Mouse (Mus musculus) kidney, adult 9 months (tissue): ENCODE results near the gene Ost4.

ENCODE experiments used
- DNase-seq: peaks from one replicate; pipeline ENCODE4 v3.0.0; 2022

Ost4 gene

DNA sequence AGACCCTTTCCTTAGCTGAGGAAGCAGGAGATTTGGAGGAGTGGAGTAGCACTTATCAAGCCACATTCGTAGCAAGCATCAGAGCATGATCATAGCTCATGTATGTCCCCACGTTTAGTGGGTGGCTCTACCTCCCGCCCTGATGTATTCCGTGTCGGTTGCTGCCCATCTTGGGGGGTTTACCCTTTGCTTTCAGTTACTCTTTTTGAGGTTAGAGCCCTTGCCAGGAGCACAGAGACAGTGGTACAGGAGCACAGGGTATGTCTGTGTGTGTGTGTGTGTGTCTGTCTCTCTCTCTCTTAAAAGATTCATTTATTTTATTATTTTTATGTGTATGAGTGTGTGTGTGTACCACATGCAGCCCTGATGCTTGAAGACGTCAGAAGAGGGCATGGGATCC, 15.5 kb upstream of the Ost4 start:
- DNase-seq, result no peak

DNA sequence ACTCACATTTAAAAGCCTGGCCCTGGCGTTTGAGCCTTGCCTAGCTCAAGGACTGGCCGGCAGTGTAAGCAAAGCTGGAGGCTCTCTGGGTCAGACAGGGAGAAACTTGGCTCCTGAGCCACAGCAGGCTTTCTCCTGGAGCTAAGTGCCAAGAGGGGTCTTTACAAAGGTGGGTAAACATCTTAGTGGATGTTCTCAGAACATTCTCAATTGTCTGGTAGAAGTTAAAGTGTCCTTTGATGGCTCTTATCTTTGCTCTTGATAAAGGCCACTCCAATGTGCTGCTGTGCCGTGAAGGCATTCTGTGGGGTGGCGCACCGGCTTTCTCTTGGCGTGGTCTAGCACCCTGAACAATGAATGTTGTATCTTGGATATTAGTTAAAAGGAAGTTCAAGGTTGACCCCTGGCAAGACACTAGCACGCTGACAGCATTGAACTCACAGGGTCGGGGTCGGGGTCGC, 15.0 kb upstream of the Ost4 start:
- peak; percentile 38 for DNase-seq

DNA sequence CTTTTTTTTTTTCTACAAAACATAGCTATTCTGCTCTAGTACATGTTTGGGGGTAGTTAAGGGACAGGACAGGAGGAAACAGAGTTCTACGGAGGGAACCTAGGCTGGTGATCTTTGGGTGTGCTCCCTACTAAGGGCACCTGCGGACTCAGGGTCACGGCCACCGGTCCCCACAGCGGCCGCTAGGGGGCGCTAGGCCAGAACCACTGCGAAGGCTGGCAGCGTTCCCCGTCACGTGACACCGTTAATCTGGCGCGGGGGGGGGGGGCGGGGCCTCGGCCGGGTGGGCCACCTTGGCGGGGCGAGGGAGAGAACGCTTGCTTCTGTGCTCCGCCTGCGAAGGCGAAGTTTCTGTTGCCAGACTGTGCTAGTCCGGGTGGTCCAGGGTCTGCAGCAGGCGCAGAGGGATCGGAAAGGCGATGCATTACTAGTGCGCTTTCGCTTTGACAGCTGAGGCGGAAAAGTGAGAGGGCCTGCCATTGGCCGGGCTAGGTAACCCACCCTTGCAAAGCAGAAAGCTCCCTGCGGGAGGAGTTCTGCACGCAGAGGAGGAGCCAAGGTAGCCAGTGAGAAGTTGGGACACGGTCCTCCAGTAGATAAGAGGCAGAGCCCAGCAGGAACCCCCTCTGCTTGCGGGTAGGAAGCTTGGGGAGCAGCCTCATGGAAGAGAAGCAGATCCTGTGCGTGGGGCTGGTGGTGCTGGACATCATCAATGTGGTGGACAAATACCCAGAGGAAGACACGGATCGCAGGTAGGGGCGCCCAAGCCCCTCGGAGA, 13.9 kb upstream of the Ost4 start, which contains the start of gene Khk:
Gene Khk (plus strand): TSS at position 176 of the 778 bp plus-strand sequence.
- peak; percentile 95 for DNase-seq

DNA sequence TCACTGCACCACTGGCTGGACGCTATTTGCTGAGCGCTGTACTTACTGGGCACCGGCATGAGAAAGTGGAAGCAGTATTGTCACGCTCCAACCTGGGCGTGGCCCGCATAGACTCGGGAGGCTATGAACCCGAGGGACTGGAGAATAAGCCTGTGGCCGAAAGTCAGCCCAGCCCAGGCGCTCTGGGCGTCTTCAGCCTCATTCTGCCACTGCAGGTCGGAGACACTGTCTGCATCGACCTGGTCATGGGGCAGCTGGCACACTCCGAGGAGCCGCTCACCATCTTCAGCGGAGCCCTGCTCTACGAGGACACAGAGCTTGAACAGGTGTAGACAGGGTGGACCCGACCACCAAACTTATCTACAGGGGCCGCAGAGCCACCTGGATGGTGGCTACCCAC, 13.0 kb upstream of the Ost4 start:
- DNase-seq, result peak; percentile 63

DNA sequence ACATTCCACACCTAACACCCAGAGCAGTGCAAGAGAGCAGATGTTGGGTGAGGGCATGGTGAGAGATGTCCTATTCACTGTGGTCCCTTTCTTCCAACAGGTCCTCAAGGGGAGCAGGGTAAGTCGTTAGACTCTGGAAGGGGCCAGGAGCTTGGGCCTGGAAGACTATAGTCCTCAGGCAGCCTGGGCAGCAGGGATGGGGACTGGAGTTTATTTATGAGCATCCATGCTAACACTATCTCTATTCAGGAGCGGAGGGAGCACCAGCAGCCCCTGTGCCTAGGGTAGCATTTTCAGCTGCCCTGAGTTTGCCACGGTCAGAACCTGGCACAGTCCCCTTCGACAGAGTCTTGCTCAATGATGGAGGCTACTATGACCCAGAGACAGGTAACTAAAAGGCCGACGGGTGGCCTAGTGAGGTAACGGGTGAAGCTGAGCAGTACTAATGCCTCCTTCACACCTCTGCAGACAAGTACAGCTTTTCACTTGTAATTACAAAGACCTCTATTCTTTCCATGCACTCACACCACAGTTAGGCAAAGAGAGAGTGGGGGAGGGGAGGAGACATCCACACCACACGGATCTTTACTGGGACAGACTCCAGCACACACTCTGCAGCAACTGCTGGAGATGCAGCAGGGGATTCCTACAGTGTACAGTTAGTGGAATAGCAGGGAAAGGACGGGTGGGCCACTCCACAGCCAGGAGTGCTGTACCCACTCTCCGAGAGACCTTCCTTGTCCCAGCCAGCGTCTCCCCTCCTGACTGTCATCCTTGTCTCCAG, 12.4 kb upstream of the Ost4 start:
- DNase-seq, result peak; percentile 42

DNA sequence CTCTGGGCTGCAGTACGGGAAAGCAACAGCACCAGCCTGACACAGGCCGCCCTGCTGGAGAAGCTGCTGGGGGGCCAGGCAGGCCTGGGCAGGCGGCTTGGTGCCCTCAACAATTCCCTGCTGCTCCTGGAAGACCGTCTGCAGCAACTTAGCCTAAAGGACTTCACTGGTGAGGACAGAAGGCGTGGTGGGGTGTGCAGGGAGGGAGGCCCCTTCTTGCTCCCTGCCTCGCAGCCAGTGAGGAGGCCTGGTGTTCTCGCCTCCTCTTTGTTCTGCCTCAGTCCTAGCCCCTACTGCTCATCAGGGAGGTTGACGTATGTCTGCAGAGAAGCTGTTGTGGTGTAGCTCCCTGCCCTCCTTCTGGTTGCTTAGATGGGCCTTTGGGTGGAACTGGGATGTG, 11.1 kb upstream of the Ost4 start:
- no peak for DNase-seq

DNA sequence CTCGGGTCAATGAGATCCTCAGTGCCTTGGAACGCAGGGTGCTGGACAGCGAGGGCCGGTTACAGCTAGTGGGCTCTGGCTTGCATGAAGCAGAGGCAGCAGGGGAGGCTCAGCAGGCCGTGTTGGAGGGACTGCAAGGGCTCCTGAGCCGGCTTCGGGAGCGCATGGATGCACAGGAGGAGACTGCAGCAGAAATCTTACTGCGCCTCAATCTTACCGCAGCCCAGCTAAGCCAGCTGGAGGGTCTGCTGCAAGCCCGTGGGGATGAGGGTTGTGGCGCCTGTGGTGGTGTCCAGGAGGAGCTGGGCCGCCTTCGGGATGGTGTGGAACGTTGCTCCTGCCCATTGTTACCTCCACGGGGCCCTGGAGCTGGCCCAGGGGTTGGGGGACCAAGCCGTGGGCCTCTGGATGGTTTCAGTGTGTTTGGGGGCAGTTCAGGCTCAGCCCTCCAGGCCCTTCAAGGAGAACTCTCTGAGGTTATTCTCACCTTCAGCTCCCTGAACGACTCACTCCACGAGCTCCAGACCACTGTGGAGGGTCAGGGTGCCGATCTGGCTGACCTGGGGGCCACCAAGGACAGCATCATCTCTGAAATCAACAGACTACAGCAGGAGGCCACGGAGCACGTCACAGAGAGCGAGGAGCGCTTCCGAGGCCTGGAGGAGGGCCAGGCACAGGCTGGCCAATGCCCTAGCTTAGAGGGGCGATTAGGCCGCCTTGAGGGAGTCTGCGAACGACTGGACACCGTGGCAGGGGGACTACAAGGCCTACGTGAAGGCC, 10.5 kb upstream of the Ost4 start:
- peak; percentile 27 for DNase-seq

DNA sequence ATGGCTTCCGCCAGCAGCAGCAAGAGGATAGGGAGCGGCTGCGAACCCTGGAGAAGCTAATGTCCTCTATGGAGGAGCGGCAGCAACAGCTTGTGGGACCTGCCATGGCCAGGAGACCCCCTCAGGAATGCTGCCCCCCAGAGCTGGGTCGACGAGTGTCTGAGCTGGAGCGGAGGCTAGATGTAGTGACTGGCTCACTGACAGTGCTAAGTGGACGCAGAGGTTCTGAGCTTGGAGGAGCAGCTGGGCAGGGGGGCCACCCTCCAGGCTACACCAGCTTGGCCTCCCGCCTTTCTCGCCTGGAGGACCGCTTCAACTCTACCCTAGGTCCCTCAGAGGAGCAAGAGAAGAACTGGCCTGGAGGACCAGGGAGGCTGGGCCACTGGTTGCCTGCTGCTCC, 9.8 kb upstream of the Ost4 start:
- no peak for DNase-seq

DNA sequence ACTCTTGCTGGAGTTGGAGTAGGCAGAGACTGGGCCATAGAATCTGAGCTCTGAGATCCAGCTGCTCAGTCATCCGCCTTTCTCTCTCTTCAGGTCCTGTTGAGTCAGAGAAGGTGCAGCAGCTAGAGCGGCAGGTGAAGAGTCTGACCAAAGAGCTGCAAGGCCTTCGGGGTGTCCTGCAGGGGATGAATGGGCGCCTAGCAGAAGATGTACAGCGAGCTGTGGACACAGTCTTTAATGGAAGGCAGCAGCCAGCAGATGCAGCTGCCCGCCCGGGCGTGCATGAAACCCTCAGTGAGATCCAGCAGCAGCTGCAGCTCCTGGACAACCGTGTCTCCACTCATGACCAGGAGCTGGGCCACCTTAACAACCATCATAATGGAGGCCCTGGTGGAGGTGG, 9.3 kb upstream of the Ost4 start:
- DNase-seq, result no peak

DNA sequence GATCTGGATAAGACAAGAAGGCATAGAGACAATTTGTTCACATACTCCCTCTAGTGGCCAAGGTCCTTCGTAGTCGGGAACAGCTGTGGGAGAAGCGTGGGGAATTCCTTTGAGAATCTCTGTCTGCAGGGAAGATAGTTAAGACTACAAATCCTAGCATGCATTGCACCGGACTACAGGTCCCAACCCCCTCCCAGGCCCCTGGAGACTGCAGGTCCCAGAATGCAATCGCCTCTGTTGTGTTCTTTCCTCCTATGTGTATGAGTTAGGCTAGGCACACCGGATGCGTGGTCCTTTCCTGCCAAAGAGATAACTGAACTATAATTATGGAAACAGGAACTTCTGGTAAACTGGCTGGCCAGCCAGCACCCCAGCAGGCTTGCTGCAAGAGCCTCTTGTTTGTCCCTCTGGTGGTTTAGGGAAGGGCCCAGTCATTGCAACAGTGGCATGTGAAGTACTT, 8.4 kb upstream of the Ost4 start:
- peak; percentile 98 for DNase-seq

DNA sequence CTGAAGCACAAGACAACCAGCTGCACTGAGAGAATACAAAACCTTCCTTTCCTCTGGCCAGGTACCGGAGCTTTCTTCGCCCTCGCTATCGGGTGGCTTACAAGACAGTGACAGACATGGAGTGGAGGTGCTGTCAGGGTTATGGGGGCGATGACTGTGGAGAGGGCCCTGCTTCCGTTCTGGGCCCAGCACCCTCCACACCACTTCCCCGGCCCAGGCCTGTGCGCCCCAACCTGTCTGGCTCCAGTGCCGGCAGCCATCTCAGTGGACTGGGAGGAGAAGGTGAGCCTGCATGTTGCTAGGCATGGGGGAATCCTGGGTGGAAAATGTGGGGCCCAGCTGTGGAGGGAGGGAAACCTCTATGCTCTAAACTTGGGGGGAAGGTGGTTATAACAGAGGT, 7.9 kb upstream of the Ost4 start:
- no peak for DNase-seq

DNA sequence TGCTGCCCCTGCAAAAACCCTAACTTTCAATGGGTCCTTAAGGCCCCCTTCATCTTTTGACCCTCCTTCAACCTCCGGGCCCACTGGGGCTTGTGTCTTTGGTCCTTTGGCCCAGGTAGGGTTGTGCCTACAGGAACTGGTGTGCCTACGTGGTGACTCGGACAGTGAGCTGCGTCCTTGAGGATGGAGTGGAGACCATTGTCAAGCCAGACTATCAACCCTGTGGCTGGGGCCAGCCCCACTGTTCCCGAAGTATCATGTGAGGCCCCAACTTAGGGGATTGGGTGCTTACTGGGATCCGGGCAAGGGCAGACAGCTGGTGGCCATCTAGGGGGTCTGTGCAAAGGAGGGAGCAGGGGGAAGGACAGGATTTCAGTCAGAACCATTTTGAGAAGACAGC, 7.3 kb upstream of the Ost4 start:
- DNase-seq, result no peak

DNA sequence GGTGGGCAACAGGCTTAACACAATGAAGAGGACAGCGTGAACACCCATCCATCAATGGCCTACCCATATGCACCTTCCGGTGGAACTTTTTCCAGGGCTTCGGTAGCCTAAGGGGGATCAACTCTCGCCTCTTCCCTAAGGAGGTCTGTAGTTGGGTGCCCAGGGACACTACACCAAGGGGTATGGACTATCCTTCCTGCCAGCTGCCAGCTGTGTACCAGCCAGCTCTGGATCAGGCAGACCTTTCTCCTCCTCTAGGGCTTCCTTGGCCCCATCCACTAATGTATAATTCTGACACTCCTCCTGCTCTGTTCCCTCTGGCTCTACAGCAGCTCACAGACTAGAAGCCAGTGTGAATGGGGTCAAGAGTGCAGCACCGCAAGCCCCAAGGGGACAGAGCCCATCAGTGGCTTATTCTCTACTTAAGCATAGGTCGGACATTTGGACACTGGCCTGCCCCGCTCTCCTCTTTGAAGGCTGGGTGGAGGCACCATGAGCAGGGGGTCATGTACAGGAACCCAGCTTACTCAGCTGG, 6.6 kb upstream of the Ost4 start:
- no peak for DNase-seq

DNA sequence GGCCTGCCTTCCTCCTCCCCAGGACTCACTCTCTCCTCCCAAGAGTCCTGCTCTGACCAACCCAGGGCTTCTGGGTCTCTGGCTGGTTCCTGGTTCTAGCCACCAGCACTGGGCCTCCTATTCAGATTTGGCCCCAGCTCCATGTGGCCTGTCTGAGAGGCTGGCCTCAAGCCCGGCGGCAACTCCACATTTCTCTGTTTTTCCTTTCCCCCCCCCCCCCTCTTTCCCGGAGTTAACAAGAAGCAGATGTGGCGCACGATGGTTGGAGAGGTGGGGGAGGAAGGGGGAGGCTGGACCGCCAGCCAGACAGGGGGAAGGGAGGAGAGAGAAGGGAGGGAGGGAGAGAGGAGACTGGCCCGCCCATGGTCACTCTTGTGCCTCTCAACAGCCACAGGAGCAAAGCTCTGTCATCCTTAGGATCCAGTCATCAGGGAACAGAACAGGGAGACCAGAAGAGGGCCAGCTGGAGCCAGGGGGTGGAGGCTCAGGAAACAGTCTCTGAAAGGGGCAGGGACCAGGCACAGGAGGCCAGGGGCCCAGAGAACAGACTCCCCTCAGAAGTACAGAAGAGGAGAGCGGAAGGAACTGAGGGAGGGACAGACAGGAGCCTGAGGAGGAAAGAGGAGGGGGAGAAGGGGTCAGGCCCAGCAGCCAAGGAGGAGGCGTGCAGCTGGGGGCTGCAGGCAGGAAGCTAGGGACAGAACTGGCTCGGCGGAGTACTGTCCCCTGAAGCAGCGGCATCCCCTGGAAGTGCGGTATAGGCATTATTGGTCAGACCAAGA, 5.7 kb upstream of the Ost4 start, which contains the start of gene Emilin1:
Gene Emilin1 (plus strand): TSS at position 343 of the 782 bp plus-strand sequence.
- DNase-seq, result no peak

DNA sequence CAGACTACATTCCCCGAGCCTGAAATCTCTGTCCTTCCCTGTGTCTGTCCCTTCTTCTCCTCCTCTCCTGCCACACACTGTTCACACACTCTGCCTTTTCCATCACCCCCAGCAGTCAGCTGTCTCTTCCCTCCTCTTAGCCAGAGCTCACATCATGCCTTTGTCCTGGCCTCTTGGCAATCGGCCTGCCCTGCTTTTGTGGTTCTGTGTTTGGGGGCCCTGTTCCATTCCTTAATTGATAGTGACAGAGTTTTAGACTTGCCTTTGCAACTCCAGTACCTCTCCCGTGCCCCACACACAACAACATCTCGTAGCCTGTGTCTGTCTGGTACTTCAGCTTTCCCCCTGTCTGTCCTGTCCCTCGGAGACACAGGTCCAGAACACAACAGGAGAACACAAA, 4.6 kb upstream of the Ost4 start:
- DNase-seq, result no peak

DNA sequence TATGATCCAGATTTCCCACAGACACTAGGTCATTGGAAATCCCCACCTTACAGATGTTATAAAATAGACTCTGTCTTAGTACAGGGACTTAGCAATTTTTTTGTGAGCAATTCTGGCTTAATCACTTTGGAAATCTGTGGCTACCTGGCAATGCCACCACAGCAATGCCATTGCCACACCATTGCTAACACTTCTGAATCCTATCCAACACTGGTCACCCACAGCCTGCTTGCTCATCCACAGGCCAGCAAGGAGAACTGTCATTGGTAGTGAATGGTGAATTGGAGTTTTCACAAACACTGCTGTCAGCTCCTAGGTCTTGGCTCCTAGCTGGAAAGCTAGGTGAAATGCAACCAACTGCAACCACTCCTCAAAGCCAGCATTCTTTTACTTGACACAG, 2.9 kb upstream of the Ost4 start:
- no peak for DNase-seq

DNA sequence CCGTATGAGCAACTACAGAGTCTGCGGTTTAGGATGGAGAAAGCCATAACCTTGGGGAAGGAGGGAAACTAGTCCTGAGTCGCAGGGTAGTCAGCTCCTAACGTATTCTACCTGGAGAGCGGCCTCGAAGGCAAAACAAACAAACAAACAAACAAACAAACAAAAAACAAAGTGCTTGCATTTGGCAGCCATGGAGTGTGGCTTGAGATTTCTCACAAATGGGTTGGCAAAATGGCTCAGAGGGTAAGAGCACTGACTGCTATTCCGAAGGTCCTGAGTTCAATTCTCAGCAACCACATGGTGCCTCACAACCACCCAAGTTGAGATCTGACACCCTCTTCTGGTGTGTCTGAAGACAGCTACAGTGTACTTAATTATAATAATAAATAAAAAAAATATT, 2.3 kb upstream of the Ost4 start:
- no peak for DNase-seq

DNA sequence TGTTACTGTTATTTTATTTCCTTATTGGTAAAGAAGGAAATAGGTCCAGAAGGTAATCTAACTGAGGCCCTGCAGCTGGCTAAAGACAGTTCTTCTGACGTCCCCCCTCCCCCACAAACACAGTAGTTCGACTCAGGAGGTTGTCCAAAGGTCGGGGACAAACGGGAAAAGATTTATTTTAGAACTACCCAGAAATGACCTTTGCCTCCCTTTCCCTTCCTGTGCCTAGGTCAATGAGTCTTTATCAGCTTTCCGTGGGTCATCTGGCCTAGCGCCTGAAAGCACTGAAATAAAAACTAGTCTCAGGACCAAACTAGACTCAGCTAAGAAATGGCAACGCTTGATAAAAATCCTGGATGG, 1.7 kb upstream of the Ost4 start:
- DNase-seq, result peak; percentile 93

DNA sequence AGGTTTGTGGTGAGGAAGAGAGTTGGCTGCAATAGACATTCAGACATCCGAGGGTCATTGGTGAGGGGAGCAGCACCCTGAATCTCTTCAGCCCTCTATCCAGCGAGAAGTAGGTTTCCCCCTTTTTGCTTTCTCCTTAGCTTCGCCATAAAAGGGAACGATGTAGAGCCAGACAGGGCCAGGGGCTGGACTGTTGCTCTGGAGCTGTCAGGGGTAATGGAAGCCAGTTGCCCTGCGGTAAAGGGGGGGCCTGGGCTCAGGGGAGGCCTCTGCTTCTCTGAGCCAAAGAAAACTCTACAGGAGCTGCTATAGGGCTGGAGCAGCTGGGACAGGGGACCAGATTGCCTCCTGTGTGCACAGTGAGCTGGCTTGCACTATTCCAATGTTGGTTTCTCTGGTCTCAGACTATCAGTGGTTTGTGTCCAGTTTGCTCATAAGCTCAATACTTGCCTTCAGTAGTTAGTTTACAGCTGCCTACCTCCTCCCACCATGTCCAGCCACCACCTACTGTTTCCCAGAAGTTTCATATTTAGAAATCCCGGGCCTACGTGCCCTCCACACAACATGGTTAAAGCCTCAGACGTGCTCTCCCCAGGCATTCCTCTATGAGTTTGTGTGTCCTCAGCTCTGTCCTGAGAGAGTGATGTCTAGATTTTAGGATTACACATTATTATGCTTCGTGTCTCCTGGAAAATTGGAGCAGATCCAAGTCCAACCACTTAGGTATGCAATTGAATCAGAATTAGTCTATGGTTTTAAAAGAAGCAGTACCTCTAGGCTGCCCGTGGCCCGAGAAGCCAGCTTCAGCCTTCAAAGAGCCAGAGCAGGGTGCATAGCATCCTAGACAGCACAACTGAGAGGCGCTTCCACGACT, 1.1 kb upstream of the Ost4 start:
- no peak for DNase-seq

DNA sequence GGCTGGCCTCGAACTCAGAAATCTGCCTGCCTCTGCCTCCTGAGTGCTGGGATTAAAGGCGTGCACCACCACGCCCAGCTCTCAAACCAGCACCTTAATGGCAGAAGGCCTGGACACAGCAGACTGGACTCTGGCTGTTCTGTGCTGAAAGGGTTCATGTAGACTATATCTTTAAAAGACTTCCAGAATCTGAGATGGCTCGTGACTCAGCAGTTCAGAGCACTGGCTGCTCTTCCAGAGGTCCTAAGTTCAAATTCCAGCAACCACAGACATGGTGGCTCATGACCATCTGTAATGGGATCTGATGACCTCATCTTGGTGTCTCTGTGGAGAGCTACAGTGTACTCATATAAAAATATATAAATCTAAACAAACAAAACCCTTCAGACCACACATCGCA, 5.7 kb downstream of the Ost4 start:
- no peak for DNase-seq

DNA sequence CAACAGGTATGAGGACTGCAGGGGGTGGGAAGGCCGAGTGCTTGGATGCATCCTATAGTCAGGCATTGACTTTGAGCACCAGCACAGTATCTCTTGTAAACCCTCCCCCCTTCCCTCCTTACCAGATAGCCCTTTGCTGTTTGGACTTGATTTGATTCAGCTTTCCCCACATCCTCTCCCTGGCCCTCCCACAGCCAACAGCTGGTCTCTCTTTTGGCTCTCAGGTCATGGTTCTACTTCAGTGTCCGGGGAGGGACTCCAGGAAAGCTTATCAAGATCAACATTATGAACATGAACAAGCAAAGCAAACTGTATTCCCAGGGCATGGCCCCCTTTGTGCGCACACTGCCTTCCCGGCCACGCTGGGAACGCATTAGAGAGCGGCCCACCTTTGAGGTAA, 17.2 kb downstream of the Ost4 start:
- no peak for DNase-seq
